Mouse (Mus musculus) urinary bladder, postnatal 14 days (tissue): ENCODE data around the gene Aicda.
"Not testable (repeated sequence)": the region's sequence is repeated elsewhere in the genome, so short reads cannot be mapped to it uniquely, and the experiment has no call there.

ENCODE experiments used
- DNase-seq: peaks from one replicate; pipeline ENCODE4 v3.0.0; 2021; ENCODE audit warnings: low spot score

Gene Aicda

DNA sequence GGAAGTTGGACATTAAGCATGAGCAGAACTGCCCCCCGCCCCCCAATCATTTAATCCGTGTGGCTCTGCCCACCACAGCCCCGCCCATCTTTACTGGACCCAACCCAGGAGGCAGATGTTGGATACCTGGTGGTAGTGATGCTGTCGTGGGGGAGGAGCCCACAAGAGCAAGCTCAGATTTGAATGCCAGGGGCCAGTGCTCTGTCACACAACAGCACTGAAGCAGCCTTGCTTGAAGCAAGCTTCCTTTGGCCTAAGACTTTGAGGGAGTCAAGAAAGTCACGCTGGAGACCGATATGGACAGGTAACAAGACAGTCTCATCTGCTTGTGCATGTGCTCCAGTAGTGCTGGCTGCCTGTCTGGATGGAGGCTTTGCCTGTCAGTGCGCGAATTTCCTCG lies at the start of gene Aicda:
Gene Aicda (plus strand): TSS at position 196 of the 400 bp plus-strand sequence.
- no peak for DNase-seq

DNA sequence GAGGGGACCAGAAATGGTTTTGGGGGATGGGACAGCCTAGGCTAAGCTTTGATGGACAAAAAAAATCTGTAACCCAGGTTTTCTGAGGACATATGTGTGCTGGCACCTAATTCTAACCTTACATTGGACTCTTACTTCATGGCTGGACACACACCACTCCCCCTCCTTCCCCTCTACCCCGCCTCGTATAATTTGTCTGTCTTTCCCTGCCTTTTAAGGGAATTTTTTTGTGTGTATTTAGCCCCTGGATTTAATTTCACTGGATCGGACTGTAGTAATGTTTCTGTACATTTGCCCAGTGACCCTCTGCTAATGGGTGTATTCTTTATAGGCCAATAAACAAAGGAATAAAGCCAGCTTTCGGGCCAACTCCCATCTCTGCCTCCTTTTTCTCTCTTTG lies 48.6 kb upstream of the Aicda start:
- DNase-seq = no peak

DNA sequence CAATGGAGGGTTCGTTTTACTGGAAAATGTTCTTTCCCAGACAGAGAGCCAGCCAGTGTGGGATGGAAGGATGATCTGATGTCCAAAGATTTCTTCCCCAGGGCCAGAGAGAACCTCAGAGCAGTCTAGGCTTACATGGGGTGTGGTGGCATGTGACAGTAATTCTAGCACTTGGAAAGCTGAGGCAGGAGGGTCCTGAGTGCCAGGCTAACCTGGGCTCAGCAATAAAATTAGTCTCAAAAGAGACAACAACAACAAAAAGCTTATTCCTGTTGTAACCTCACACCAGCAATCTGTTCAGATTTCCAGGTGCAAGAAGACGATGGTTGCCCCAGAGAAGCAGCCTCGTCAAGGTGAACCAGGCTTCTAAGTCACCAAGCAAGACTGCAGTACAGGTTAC lies 48.1 kb upstream of the Aicda start, which contains the start of gene Mfap5:
Gene Mfap5 (plus strand): TSS at position 301 of the 400 bp plus-strand sequence.
- no peak for DNase-seq

DNA sequence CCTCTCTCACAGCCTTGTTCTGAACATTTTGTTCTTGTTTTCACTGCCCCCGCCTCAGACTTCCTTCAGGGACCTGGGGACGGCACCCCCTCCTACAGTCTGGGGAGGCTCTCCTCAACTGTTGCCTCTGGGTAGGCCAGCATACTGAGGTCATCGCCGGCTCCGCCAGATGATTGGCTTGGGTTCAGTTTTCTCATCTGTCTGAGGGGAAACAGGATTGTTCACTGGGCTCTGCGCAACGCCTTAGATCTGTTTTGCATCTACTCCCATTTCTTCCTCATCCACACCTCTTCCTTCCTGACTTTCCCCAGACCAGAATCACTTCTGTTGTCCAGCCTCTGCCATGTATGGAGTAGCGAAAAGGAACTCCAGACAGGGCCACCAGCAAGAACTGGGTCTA lies 45.1 kb upstream of the Aicda start:
- DNase-seq = peak; percentile 43

DNA sequence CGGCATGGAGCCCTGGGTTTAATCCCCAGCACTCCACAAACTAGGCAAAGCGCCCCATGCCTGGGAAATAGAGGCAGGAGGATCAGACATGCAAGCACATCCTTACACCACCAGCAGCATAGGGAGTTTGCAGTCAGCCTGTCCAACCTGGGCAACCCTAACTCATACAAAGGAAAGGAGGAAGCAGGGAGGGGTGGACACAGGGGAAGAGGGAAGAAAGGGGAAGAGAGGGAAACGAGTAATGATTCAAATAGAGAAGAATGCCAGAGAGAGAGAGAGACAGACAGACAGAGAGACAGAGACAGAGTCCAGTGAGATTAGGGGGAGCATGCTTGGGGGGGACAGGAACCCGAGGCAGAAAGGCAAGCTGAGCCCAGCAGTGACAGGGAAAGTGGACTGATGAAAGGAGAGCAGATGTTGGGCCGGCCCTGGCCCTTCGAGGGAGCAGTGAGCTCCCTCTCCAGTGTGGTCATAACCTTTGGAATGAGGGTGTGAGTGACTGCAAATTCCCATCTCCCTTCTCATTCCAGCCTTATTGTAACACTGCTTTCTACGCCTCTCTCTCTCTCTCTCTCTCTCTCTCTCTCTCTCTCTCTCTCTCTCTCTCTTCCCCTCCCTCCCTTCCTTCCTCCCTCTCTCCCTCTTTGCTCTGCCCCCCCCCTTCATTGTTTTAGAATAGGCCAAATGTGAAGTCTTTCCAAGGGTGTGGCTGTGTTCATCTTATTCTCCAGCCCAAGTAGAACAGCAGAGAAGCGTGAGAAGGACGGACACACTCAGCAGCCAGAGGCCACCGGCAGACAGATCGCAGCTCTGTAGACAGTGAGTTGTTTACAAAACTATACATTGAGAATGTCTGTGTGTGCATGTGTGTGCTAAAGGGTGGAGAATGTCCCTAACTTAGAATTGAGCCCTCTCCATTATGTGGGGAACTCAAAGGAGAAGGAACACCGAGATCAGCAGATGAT lies 40.4 kb upstream of the Aicda start:
- peak; percentile 16 for DNase-seq

DNA sequence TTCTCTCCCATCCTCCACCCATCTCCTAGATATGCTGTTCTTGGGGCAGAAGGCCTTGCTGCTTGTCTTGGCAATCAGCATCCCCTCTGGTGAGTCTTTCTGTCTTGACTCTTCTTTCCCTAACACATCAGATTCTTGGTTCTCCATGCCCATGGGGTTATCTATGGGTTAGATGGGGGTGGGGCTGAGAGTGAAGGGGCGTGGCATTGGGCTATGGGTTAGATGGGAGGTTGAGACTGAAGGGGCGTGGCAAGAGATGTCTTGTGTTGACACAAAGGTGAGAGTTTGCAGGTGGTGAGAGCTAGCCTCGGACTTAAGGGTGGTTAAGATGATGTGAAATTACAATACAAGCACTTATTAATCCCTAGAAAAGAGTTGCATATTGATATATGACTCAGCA lies 39.3 kb upstream of the Aicda start:
- no peak for DNase-seq

DNA sequence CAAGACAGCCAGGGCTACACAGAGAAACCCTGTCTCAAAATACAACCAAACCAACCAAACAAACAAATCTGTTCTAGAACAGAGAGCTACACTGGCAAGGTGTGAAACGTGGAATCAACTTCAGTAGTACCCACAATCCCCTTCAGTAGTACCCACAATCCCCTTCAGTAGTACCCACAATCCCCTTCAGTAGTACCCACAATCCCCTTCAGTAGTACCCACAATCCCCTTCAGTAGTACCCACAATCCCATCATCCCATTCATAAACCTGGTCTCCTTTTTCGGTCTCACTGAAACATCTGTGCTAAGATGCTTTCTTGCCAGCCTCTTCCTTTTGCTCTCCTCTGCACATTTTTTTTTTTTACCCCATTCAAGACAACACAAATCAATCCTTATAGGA lies 37.8 kb upstream of the Aicda start:
- not testable (repeated sequence) for DNase-seq

DNA sequence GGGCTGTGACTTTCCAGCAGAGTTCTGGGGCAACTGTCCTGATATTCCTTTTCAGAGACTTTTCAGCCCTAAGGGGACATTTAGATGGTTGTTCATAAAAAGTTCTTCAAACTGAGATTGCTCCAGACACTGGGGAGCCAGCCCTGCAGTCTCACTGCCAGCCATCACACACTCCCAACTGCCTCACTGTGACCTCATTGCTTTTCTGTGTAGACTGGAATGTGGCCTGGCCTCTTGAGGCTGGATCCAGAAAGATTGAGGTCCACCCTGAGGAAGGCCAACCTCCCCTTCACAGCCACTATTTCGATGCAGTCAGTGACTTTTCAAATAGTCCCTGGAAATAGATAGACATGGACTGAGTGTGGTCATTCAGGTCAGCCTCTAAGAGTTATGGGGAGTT lies 35.9 kb upstream of the Aicda start:
- no peak for DNase-seq

DNA sequence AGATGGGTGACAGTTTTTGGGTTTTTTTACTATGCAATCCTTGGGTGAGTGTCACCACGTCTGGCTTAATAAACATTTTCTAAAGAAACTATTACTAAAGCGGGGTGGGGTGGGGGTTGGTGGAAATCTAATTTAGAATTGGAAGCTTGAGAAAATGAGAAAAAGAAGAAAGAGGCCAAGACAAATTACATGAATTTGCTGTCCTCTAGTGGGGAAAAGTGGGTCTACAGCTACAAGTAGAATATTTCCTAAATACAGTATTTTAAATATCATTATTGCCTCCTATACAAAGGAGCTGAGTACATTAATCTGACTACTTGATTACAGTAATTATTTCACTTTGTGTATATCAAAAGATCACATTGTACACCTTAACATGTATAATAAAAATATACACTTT lies 34.2 kb upstream of the Aicda start:
- no peak for DNase-seq

DNA sequence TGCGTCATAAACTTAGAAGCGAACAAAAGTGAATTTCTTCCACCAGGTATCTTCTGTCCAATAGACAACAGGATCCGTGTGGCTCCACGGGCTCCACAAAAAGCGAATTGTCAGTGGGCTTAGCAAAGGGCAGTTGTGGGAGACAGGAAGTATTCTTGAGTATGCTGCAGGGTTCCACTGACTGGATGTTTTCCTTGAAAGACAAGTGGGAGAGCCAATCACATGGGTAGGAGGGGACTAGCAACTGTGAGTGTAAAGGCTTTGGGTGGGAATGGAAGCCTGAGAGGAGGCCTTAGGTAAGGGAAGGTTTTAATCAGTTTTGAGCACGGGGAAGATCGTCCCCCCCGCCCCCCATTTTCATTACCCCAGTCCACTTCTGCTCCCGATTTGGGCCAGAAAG lies 31.0 kb upstream of the Aicda start:
- no peak for DNase-seq

DNA sequence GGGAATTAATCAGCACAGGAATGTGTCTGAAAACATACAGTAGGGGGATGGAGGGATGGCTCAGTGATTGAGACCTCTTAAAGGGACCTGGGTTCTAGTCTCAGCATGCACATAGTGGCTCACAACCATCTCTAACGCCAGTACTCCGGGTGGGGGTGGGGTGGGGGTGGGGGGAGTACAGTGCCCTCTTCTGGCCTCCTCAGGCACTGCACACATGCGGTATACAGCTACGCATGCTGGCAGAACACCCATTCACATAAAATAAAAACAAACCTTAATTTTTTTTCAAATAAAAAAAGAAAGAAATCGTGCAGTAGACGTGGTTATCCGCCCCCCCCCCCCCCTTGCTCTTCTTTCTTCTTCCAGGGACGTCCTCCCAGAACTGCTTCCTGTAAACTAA lies 30.3 kb upstream of the Aicda start:
- DNase-seq = no peak

DNA sequence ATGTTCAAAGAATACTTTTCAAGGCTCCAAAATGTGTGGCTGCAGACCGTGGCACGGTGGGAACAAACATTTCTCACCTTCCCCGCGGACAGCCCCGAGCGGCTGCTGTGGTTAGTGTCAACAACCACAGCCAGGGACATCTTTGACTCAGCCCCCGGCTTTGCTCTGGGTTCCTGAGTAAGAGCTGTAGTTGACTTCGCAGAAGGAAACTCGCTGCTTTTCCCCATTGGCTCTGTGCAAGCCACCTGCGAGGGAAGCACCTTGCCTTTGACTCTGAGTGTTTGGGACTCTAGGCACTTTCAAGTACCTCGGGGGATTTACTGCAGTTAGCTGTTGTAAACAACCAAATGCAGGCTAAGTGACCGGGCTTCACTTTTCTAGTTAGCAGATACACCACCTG lies 26.0 kb upstream of the Aicda start:
- DNase-seq = no peak

DNA sequence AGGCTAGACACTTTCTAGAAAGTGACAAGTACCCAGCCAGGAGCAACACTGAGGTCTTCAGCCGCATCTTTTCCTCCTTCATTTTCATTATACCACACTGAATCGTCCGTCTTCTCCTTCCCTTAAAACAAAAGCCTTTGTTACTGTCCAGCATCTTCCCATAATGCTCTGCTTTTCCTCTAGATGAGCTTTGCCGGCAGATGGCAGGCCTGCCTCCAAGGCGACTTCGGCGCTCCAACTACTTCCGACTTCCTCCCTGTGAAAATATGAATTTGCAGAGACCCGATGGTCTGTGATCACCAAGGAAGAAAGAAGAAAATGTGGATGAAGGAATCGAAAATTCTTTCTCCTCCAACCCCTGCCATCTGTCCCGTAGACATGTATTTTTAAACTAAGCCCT lies 25.5 kb upstream of the Aicda start:
- DNase-seq = no peak

DNA sequence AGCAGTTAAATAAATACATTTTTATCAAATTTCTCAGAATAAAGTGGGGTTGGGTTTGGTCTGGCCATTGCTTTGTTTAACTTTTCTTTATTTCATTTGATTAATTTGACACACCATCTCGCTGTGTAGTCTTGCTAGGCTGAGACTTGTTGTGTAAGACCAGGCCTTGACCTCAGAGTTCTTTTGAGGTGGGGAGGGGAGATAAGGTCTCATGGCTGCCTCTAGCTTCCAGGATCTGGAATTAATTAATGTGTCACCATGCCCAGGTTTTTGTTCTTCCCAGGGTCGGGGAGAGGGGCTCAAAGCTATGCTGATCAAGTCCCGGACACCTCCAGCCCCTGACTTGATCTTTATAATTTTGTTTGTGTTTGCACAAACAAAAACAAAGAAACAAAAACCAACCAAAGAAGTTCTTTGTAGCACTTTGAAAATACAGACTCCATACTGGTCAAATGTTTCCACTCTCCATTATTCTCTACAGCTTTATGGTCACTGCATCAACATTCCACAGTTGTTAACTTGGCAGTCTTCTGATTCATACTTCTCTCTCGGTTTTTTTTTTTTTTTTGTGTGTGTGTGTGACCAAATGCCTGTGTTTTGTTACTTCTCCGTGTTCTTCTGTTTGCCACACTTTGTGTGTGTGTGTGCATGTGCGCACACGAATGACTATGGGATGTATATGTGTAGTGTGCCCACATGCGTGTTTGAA lies 22.0 kb upstream of the Aicda start:
- DNase-seq = no peak

DNA sequence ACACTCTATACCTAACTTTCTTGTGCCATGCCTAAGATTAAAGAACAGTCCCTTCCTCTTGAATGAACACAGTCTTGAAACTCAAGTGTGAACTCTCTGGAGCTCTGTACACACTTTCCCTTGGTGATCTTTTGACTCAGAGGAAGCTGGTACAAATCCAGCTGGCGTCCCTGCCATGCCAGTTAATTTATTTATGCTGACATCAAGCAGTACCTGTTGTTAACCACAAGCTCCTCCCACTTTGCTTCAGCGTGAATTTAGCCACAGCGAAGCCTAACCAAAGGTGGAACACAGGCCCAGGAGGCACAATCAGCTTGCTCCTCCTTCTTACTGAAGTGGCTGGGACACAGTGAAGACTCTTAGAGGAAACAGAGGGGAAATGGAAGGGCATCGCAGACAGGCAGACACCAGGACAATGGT lies 20.7 kb upstream of the Aicda start:
- DNase-seq = peak; percentile 43

DNA sequence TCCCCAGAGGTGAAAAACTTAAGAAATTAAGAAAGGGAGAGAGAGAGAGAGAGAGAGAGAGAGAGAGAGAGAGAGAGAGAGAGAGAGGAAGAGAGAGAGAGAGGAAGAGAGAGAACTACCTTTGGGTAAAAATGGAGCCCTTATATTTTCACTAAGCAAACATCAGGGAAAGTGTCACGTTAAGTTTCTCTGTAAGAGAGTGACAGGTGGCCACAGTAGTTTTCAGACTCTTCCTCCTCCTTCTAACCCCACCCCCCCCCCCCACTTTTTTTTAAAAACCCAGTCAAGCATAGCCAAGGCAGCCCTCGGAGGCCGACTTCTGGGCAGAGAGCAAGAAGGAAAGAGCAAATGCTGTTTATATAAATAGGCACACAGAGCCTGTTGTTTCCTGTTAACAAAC lies 19.6 kb upstream of the Aicda start:
- DNase-seq = no peak

DNA sequence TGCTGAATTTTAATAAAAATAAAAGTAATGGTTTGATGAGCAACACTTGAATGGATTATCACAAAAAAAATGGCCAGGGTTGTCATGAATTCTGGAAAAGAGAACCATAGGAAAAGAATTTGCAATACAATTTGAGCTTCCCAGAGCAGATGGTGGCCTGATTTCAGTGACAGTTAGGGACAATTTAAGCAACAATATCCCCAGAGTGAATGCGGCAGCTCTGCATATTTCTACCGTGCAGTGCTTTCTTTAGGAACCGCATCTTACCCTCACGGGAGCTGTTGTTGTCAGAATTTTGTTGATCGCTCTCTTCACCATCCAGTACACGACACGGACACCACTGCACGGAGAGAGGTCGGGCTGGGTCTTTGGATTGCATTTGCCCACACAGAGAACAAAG lies 14.0 kb upstream of the Aicda start:
- no peak for DNase-seq

DNA sequence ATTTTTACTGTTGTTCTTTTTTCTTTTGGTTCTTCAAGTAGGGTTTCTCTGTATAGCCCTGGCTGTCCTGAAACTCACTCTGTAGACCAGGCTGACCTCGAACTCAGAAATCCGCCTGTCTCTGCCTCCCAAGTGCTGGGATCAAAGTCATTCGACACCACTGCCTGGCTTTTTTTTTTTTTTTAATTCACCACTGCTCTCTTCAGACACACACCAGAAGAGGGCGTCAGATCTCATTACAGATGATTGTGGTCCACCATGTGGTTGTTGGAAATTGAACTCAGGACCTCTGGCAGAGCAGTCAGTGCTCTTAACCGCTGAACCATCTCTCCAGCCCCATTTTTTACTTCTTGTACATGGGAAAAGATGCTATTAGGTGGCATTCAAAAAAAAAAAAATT lies 11.1 kb upstream of the Aicda start:
- DNase-seq = not testable (repeated sequence)

DNA sequence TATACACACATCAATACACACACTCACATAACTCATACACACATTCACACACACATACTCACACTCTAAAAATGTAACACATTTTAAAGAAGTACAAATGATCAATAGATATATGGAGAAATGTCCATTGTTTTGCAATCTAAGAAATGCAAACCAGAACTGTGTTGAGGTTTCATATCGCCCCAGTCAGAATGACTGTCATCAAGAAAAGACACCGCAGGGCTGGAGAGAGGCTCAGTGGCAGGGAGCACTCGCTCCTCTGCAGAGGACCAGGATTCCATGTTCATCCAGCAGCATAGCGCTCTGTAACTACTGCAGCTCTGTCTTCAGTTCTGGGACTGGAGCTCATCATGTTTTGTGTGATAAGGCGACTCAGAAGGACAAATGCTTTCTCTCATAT lies 10.0 kb upstream of the Aicda start:
- DNase-seq = no peak

DNA sequence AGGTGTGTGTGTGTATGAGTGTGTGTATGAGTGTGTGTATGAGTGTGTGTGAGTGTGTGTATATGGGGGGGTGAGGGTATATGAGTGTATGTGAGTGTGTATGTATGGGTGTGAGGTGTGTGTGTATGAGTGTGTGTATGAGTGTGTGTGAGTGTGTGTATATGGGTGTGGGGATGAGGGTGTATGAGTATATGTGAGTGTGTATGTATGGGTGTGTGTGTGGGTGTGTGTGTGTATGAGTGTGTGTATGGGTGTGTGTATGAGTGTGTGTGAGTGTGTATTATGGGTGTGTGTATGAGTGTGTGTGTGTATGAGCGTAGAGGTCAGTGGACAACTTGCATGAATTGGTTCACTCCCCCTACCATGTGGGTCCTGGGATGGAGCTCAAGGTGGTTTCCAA lies 8.9 kb upstream of the Aicda start:
- no peak for DNase-seq

DNA sequence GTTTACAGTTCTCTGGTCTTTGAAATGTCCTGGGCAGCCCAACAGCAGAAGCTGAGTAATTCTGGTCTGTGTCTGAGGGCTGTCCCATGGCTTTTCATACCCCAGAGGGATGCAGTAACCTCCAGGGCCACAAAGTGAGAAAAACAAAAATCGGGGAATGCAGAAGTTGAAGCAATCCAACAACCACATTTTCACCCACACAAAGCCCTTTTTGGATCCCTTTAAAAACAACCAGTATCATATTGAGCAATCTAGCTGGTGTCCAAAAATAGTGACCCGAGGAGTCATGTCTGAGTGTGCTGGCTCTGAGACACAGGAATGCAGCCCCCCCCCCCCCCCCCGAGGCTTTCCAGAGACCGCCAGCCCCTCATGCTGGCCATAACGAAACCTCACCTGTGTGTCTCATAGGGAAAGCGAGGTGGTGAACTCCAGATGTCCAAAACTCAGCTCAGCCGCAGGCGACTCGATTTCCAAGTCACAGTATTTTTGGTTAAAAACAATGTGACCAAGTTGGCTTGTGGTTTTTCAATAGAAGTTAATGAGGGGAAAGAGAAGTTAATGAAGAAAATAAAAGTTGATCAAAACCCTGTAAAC lies 8.2 kb upstream of the Aicda start:
- DNase-seq = no peak

DNA sequence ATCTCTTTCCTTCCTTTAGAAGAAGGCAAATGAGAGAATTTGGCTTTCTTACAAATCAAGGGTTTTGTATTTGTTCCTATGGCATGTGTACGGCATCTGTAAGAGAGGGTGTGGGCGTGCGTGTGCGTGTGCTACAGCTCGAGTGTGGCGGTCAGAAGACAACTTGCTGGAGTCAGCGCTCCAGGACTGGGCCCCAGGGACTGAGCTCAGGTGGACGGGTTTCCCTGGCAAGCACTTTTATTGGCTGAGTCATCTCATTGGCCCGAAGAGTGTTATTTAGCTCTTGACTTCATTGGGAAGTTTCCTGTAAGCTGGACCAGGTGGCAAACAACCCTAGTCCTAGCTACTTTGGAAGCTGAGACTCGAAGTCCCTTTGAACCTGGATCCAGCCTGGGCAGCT lies 7.7 kb upstream of the Aicda start:
- peak; percentile 38 for DNase-seq

DNA sequence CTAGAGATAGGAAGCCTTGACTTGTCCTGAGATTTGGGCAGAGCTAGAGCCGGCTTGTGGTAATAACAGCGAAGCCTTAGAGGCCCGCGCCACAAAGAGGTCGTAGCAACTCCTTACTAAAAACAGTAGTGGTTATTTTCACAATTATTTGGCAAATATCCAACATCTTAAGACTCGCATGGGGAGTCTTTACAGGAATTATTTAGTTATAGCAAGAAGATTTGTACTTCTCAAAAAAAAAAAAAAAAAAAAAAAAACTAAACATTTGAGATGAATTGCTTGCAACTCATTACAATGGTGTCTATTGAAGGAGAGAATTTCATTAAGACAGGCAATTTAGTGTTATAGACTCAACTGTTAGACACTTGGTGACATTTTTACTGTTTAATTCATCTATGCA lies 501 bp downstream of the Aicda start:
- DNase-seq = no peak
